Mouse (Mus musculus) kidney, adult 2 months (tissue): ENCODE data around the gene Crebzf.

Source experiments
- CTCF ChIP-seq: fragments of 200-500 bp; conservative IDR thresholded peaks from 2 replicates; pipeline ENCODE4 v1.5.1; 2011; ENCODE audit warnings: low read depth, mild to moderate bottlenecking, control low read depth, low read length, moderate library complexity, mixed read lengths; ENCODE audit not compliant: insufficient read depth, insufficient read length
- POLR2A ChIP-seq: fragments of 200-500 bp; IDR thresholded peaks from one replicate; pipeline ENCODE4 v1.6.1; 2011; ENCODE audit warnings: low read depth, low read length, control low read depth

DNA sequence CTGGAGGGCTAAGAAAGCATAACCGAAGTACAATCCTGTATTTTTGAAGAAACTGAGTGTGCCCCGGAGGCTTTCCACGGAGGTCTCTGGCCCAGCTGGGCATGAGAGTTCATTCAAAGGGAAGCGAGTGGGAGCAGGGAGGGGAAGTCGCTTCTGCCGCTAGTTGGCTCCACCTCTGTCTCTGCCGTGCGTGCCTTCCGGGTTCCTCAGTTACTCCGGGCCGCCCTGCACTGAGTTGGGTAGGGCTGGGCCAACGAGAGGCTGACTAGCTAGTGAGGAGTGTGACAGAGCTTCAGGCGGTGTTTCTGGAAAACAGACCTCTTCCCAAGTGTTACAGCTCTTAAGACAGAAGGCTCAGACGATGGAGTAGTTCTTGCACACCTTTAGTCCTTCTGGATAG is 18.4 kb downstream of the Crebzf start:
- TF ChIP-seq POLR2A (no peak), CTCF (peak; percentile 43)
